Mouse (Mus musculus) T-cell, adult 2 months (primary cell): ENCODE data around the gene Lysmd4.
"Not testable (repeated sequence)": the region's sequence is repeated elsewhere in the genome, so short reads cannot be mapped to it uniquely, and the experiment has no call there.

ENCODE experiments used
- DNase-seq: peaks from one replicate; pipeline ENCODE4 v3.0.0; 2022; ENCODE audit warnings: low spot score

Lysmd4 gene

GRCm38 (mm10) chr7:67230640-67231140 lies 8.3 kb downstream of the Lysmd4 start:
- DNase-seq, result no peak

GRCm38 (mm10) chr7:67232504-67232903 lies 10.2 kb downstream of the Lysmd4 start:
- no peak for DNase-seq

- DNase-seq, result no peak
Observed at GRCm38 (mm10) chr7:67234797-67235196, 12.5 kb downstream of the Lysmd4 start.

- no peak for DNase-seq
Observed at GRCm38 (mm10) chr7:67236351-67236750, 14.0 kb downstream of the Lysmd4 start.

GRCm38 (mm10) chr7:67237752-67238151 lies 15.4 kb downstream of the Lysmd4 start:
- DNase-seq, result no peak

GRCm38 (mm10) chr7:67241969-67242368 lies 19.6 kb downstream of the Lysmd4 start:
- no peak for DNase-seq

GRCm38 (mm10) chr7:67243121-67243893 lies 21.0 kb downstream of the Lysmd4 start:
- DNase-seq, result no peak

GRCm38 (mm10) chr7:67243894-67244282 lies 21.5 kb downstream of the Lysmd4 start:
- no peak for DNase-seq

- no peak for DNase-seq
Observed at GRCm38 (mm10) chr7:67245255-67245654, 22.9 kb downstream of the Lysmd4 start.

GRCm38 (mm10) chr7:67246067-67246466 lies 23.7 kb downstream of the Lysmd4 start:
- no peak for DNase-seq

- peak; percentile 4 for DNase-seq
Observed at GRCm38 (mm10) chr7:67259828-67260563, 37.7 kb downstream of the Lysmd4 start.

- not testable (repeated sequence) for DNase-seq
Observed at GRCm38 (mm10) chr7:67270447-67270846, 48.1 kb downstream of the Lysmd4 start.

GRCm38 (mm10) chr7:67283581-67283980 lies 61.2 kb downstream of the Lysmd4 start:
- no peak for DNase-seq

- DNase-seq, result no peak
Observed at GRCm38 (mm10) chr7:67287456-67287855, 65.1 kb downstream of the Lysmd4 start.

- no peak for DNase-seq
Observed at GRCm38 (mm10) chr7:67291356-67291755, 69.0 kb downstream of the Lysmd4 start.

- no peak for DNase-seq
Observed at GRCm38 (mm10) chr7:67296419-67296818, 74.1 kb downstream of the Lysmd4 start.

- DNase-seq, result no peak
Observed at GRCm38 (mm10) chr7:67304937-67305336, 82.6 kb downstream of the Lysmd4 start.

- DNase-seq, result no peak
Observed at GRCm38 (mm10) chr7:67307078-67307477, 84.7 kb downstream of the Lysmd4 start.

GRCm38 (mm10) chr7:67308102-67308501 lies 85.8 kb downstream of the Lysmd4 start:
- DNase-seq, result no peak

GRCm38 (mm10) chr7:67310151-67310550 lies 87.8 kb downstream of the Lysmd4 start:
- DNase-seq, result no peak

GRCm38 (mm10) chr7:67313200-67313599 lies 90.9 kb downstream of the Lysmd4 start:
- no peak for DNase-seq

GRCm38 (mm10) chr7:67318697-67319096 lies 96.4 kb downstream of the Lysmd4 start:
- no peak for DNase-seq

GRCm38 (mm10) chr7:67320359-67320758 lies 98.0 kb downstream of the Lysmd4 start:
- no peak for DNase-seq
